Mouse (Mus musculus) c-Kit-positive CD71-negative TER-119-negative erythroid progenitor cells, embryonic 14.5 days (primary cell): ENCODE measurements at regions not wholly inside any gene's neighbourhood (a gene's known extent, or its start where the extent isn't known, plus 50 kb on each side); places are given as distances from the start of the nearest gene placed in this dataset.

ENCODE experiments used
- DNase-seq: peaks from one replicate; pipeline ENCODE4 v3.0.0-alpha.2; 2013; ENCODE audit warnings: low read depth

DNA sequence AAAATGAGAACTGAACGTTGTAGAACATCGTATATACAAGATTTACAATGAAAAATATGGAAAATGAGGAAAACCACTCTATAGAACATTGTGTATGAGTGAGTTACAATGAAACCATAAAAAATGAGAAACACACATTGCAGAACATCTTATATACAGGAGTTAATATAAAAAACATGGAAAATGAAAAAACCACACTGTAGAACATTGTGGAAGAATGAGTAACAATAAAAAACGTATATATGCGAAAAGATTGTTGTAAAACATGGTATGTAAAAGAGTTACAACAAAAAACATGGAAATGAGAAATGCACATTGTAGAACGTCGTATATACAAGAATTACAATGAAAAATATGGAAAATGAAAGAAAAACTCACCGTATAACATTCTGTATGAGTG is 301.2 kb downstream of the Gm3376 start:
- DNase-seq, result peak; percentile 26

DNA sequence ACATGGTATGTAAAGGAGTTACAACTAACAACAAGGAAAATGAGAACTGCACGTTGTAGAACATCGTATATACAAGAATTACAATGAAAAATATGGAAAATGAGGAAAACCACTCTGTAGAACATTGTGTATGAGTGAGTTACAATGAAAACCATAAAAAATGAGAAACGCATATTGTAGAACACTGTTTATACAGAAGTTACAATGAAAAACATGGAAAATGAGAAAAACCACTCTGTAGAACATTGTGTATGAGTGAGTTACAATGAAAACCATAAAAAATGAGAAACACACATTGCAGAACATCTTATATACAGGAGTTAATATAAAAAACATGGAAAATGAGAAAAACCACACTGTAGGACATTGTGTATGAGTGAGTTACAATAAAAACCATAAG is 302.1 kb downstream of the Gm3376 start:
- peak; percentile 10 for DNase-seq
